Mouse (Mus musculus): Measurements from ENCODE around the gene Prpf40b. TPM values are rescaled to one million over a fixed set of nuclear protein-coding genes. Genes with fewer than 3 reads are reported as not detected.
"Not testable (repeated sequence)": the region's sequence is repeated elsewhere in the genome, so short reads cannot be mapped to it uniquely, and the experiment has no call there.

Prpf40b gene
- polyA plus RNA-seq, 2 experiments, result 3.6 to 8.9 TPM

DNA sequence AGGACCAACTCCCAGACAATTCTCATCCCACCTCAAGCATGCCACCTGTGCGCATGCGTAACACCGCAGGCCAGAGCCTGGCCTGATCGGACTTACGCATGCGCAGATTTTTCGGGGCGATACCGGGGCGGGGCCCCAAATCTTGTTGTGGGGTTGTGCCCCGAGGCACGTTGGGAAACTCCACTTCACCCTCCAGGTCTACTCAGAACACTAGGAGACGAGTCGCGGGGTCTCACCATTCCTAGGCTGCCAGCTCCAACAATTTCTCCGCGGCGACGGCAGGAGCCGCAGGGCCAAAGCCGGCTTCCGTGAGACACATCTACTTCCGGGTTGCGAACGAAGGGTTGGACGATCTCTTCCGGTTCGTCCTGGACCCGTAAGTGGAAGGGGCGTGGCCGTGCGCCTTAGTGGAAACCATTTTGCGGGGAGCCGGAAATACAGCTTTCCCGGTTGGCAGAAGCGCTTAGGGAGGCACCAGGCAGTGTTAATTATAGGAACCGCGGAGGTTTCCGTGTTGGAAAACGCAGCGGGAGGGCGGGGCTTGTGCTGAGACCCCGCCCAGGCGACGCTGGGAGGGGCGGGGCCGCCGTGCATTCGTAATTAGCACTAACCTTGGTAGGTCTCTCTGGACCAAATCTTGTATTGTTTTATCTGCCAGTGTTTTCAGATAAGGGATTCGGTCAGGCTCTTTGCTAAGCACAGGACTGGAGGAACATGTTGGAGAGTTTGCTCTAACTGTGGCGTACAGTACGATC is 43.1 kb upstream of the Prpf40b start, which contains the start of gene Mcrs1:
TSS of gene Mcrs1 (minus strand) at position 336 of the 755 bp plus-strand sequence.
- DNase-seq (ENCODE audit: low read depth in 3 of 3, low spot score in 3 of 3), result peak; percentile 95 to 97 (median 96)
- peak; percentile 88 for ATAC-seq (ENCODE audit: insufficient read depth)
- TF ChIP-seq CTCF (IDR thresholded peaks at IDR 0.05; ENCODE audit: low read depth) (no peak), EP300 (IDR thresholded peaks at IDR 0.05; ENCODE audit: low read depth) (peak; percentile 24; the same call in 1 of the 2 replicates)
- WGBS (ENCODE audit: insufficient replicate concordance), result under 1% methylated on average over 52 of the region's 52 CpGs
- Histone ChIP-seq H3K9me3 (ENCODE audit: control insufficient read depth, low read length) (no peaks in the 10 kb centered on the region), H3K4me1 (replicated peaks; ENCODE audit: control insufficient read depth in 2 of 2, insufficient read depth in 2 of 2, low read length in 1 of 2) (peaks cover 5 to 15% of the 10 kb centered on the region in 2 experiments; a peak in 3 of 4 replicates), H3K27me3 (ENCODE audit: control insufficient read depth, insufficient read depth, low read length) (no peaks in the 10 kb centered on the region), H3K36me3 (replicated peaks; ENCODE audit: control insufficient read depth, insufficient read depth, low read depth) (peaks cover 2% of the 10 kb centered on the region), H3K27ac (peak within 1 kb of the TSS; percentile 96), H3K4me3 (ENCODE audit: insufficient read depth in 1 of 2, low read depth in 2 of 2, low read length in 2 of 2) (peak within 1 kb of the TSS; percentile 78 to 89), H3K9ac (replicated peaks) (peak within 1 kb of the TSS; percentile 83), H3K4me2 (ENCODE audit: low read depth) (peak within 1 kb of the TSS; percentile 84)

DNA sequence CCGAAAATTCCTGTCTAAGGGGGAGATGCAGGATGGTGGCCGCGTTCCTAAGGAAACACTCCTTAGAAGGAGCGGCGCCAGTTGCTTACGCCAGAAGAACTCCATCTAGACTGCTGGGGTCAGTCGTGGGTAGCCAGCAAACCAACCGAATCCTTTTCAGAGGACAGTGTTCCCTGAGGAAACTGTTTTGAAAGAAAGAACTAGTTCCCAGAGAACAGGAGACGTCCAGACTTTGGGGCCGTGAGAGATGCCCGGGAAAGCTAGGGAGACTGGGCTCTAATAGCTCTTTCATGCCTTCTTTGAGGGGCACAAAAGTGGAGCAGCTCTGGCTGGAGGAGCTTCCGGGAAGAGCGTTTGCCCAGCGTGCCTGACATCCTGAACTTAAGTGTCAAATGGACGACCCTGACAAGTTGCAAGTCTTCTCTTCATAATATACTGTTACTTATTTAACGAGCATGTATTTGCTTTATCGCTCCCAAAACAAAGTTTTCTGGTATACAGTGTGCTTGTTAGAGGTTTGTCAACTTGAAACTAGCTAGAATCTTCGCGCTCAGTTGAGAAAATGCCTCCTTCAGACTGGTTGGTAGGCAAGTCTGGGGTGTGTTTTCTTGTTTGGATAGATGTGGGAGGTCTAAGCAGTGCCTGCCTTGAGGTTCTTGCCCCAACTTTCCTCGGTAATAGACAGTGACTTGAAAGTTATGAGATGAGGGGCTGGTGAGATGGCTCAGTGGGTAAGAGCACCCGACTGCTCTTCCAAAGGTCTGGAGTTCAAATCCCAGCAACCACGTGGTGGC is 42.3 kb upstream of the Prpf40b start:
- no peaks in the 10 kb centered on the region for H3K27me3 ChIP-seq (ENCODE audit: control insufficient read depth, insufficient read depth, low read length)
- peaks cover 5 to 15% of the 10 kb centered on the region in 2 experiments; a peak in 3 of 4 replicates for H3K4me1 ChIP-seq (replicated peaks; ENCODE audit: control insufficient read depth in 2 of 2, insufficient read depth in 2 of 2, low read length in 1 of 2)
- ATAC-seq (ENCODE audit: insufficient read depth), result peak; percentile 24; the same call in 1 of the 2 replicates
- 2% methylated on average over 22 of the region's 22 CpGs for WGBS (ENCODE audit: insufficient replicate concordance)
- peak overlapping the region; percentile 78 to 89 for H3K4me3 ChIP-seq (ENCODE audit: insufficient read depth in 1 of 2, low read depth in 2 of 2, low read length in 2 of 2)
- no peak for TF ChIP-seq CTCF (IDR thresholded peaks at IDR 0.05; ENCODE audit: low read depth)
- no peak for TF ChIP-seq EP300 (IDR thresholded peaks at IDR 0.05; ENCODE audit: low read depth)
- peak overlapping the region; percentile 83 for H3K9ac ChIP-seq (replicated peaks)
- DNase-seq (ENCODE audit: low read depth in 3 of 3, low spot score in 3 of 3), result peak in 1 of 3 experiments; percentile 22
- no peaks in the 10 kb centered on the region for H3K9me3 ChIP-seq (ENCODE audit: control insufficient read depth, low read length)
- peak overlapping the region; percentile 96 for H3K27ac ChIP-seq
- H3K4me2 ChIP-seq (ENCODE audit: low read depth), result peak overlapping the region; percentile 84
- H3K36me3 ChIP-seq (replicated peaks; ENCODE audit: control insufficient read depth, insufficient read depth, low read depth), result peaks cover under 1% of the 10 kb centered on the region

DNA sequence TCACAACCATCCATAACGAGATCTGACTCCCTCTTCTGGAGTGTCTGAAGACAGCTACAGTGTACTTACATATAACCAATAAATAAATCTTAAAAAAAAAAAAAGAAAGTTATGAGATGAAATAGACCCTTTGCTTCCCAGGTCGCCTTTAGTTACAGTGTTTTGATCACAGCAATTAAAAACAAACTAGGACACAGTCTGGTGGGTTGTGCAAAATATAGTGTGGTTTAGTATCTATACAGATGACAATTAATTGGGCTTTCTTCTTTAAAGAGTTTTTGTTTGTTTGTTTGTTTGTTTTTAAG is 41.8 kb upstream of the Prpf40b start:
- H3K27me3 ChIP-seq (ENCODE audit: control insufficient read depth, insufficient read depth, low read length); ATAC-seq (ENCODE audit: insufficient read depth); H3K4me3 ChIP-seq (ENCODE audit: insufficient read depth in 1 of 2, low read depth in 2 of 2, low read length in 2 of 2): not testable (repeated sequence)

DNA sequence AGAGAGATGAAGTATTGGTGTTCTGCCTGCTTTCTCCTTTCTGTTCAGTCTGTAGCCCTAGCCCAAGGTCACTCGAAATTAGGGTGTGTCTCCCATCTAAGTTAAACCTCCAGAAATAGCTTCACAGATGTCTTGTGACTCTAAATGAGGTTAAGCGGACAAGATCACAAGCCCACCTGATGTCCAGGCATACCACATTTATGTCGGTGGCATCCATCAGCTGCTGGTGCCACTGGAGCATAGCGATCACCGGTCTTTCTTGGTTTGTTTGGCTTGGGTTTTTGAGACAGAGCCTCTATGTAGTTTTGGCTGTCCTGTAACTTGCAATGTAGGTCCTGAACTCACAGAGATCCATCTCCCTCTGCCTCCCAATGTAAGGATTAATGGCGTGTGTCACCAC is 41.1 kb upstream of the Prpf40b start:
- no peak overlapping the region for H3K27ac ChIP-seq
- ATAC-seq (ENCODE audit: insufficient read depth) (no peak), DNase-seq (ENCODE audit: low read depth in 3 of 3, low spot score in 3 of 3) (no peak)
- H3K9ac ChIP-seq (replicated peaks), result no peak overlapping the region
- H3K4me3 ChIP-seq (ENCODE audit: insufficient read depth in 1 of 2, low read depth in 2 of 2, low read length in 2 of 2), result no peak overlapping the region
- no peaks in the 10 kb centered on the region for H3K9me3 ChIP-seq (ENCODE audit: control insufficient read depth, low read length)
- H3K36me3 ChIP-seq (replicated peaks; ENCODE audit: control insufficient read depth, insufficient read depth, low read depth), result no peaks in the 10 kb centered on the region
- WGBS (ENCODE audit: insufficient replicate concordance), result 75% methylated on average over 6 of the region's 6 CpGs
- no peak overlapping the region for H3K4me2 ChIP-seq (ENCODE audit: low read depth)
- TF ChIP-seq EP300 (IDR thresholded peaks at IDR 0.05; ENCODE audit: low read depth) (no peak), CTCF (IDR thresholded peaks at IDR 0.05; ENCODE audit: low read depth) (no peak)
- H3K4me1 ChIP-seq (replicated peaks; ENCODE audit: control insufficient read depth in 2 of 2, insufficient read depth in 2 of 2, low read length in 1 of 2), result peaks cover 5 to 15% of the 10 kb centered on the region in 2 experiments; a peak in 3 of 4 replicates
- H3K27me3 ChIP-seq (ENCODE audit: control insufficient read depth, insufficient read depth, low read length), result no peaks in the 10 kb centered on the region

More for the DNA sequence above, 41.8 kb upstream of the Prpf40b start:
- not testable (repeated sequence) for H3K27ac ChIP-seq; DNase-seq (ENCODE audit: low read depth in 3 of 3, low spot score in 3 of 3); H3K9me3 ChIP-seq (ENCODE audit: control insufficient read depth, low read length); H3K9ac ChIP-seq (replicated peaks); H3K36me3 ChIP-seq (replicated peaks; ENCODE audit: control insufficient read depth, insufficient read depth, low read depth)
- 41% methylated on average over 2 of the region's 2 CpGs for WGBS (ENCODE audit: insufficient replicate concordance)
- Histone ChIP-seq H3K4me1 (replicated peaks; ENCODE audit: control insufficient read depth in 2 of 2, insufficient read depth in 2 of 2, low read length in 1 of 2) (peaks cover 5 to 15% of the 10 kb centered on the region in 2 experiments; a peak in 3 of 4 replicates), H3K4me2 (ENCODE audit: low read depth) (peak overlapping the region; percentile 84)

DNA sequence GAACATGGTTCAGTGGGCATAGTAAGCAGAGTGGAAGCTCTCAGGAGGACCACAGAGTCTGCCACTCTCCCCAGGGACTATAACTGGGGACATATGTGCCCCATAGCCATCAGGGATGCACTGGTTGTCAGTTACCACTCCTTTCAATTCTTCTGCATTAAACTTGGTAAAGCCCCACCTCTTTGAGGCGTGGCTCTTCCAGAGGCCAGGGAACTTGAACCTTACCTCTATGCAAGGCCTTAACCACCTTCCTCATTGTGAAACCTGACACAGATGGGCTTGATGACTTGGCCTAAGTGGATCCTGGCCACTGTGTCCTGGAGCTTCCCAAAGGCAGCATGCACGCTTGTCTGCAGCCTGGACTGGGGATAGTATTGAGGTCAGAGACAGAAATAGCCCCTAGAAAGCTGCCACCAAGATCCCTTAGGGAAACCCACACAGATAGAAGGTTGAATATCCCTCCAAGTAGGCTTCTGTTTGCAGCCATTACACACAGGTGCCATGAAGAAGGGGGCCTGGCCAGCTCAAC is 40.3 kb upstream of the Prpf40b start:
- H3K4me1 ChIP-seq (replicated peaks; ENCODE audit: control insufficient read depth in 2 of 2, insufficient read depth in 2 of 2, low read length in 1 of 2), result peaks cover 5 to 20% of the 10 kb centered on the region in 2 experiments
- DNase-seq (ENCODE audit: low read depth in 3 of 3, low spot score in 3 of 3), result no peak
- 66% methylated on average over 2 of the region's 2 CpGs for WGBS (ENCODE audit: insufficient replicate concordance)
- TF ChIP-seq CTCF (IDR thresholded peaks at IDR 0.05; ENCODE audit: low read depth) (no peak), EP300 (IDR thresholded peaks at IDR 0.05; ENCODE audit: low read depth) (no peak)
- no peaks in the 10 kb centered on the region for H3K36me3 ChIP-seq (replicated peaks; ENCODE audit: control insufficient read depth, insufficient read depth, low read depth)
- no peaks in the 10 kb centered on the region for H3K27me3 ChIP-seq (ENCODE audit: control insufficient read depth, insufficient read depth, low read length)
- no peak overlapping the region for H3K4me2 ChIP-seq (ENCODE audit: low read depth)
- H3K27ac ChIP-seq, result no peak overlapping the region
- H3K9ac ChIP-seq (replicated peaks), result no peak overlapping the region
- no peak overlapping the region for H3K4me3 ChIP-seq (ENCODE audit: insufficient read depth in 1 of 2, low read depth in 2 of 2, low read length in 2 of 2)
- no peaks in the 10 kb centered on the region for H3K9me3 ChIP-seq (ENCODE audit: control insufficient read depth, low read length)
- ATAC-seq (ENCODE audit: insufficient read depth), result no peak
